Mouse (Mus musculus): Measurements from ENCODE around the gene Kif19a.

The Kif19a gene

DNA sequence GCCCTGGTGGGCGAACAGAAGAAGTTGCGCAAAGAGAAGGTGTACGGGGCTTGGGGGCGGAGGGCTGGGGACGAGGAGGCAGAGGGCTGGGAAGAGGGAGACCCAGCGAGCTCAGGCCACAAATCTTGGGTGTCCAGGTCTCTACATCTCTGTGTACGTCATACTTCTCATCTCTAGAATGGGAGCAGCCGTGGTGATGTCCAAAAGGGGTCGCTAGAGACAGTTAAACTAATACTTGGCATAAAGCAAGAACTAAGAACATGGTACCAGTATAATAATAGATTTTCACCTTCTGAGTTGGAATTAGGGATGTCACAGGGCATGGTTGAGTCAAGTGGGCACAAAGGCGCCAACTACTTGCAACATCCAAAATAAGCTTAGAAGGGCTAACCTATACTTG lies 20.7 kb downstream of the Kif19a start:
- DNase-seq, result peak; percentile 37

DNA sequence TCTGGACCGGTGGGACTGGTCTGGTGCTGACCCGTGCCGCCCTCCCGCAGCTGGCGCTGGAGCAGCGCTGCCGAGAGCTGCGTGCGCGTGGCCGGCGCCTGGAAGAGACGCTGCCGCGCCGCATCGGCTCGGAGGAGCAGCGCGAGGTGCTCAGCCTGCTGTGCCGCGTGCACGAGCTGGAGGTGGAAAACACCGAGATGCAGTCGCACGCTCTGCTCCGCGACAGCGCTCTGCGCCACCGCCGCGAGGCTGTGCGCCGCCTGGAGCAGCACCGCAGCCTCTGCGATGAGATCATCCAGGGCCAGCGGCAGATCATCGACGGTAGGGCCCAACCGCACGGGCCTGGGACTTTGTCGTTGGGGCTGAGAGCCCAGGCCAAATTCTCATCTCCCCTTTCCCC lies 21.1 kb downstream of the Kif19a start:
- peak; percentile 26 for DNase-seq

DNA sequence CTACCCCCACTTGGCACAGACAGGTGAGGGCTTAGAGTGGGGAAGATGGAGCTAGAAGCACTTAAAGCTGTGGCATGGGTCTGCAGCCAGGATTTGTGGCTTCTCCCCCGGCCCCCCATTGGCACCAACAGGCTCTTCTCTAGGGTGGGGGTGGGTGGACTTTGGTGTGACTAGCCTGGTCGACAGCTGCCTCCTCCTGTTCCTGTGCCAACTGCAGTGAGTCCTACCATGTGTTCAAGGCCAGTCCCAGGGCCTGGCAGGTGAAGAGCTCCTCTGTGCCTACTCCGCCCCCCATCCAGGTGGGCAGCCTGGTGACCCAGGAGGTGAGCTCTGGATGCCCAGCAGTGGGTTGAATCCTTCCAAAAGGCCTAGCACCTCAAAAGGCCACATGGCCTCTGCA lies 22.4 kb downstream of the Kif19a start:
- DNase-seq, result peak; percentile 57

DNA sequence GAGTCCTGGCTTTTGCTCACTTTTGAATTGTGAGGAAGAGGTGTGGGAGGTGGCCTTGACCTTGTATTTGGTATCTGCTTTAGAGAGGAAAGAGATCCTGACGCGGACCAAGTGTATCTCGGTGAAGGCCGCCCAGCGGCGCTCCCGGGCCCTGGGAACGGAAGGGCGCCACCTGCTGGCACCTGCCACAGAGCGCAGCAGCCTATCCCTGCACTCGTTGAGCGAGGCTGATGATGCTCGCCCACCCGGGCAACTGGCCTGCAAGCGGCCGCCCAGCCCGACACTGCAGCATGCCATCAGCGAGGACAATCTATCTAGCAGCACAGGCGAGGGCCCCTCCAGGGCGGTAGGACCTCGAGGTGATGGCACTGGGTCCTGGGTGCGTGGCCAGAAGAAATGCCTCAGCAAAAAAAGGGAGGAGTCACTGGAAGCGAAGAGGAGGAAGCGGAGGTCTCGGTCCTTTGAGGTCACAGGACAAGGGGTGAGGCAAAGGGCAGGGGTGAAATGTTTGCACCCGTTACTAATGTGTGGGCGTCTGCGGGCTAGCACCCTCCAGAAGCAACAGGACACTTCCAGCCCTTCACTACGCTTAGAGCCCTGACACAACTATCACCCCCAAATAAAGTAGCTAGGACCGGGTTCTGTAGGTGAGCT lies 24.0 kb downstream of the Kif19a start:
- DNase-seq, result peak; percentile 86

DNA sequence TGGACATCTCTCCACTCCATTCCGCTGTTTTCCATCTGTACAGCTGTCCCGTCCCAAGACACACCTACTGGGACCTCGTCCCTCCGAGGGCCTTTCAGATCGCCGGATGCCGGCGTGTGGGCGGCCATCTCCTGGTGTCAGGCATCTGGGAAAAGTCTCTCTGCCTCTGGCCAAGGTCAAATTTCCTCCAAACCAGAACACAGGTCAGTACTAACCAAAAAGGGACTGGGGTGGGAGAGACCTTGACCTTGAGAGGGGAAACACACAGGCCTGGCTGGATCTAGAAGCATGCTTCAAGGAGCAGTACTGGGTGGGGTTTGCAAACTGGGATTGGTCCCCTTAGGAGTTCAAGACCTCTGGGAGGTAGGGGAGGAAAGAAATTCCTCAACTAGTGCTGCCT lies 24.5 kb downstream of the Kif19a start:
- DNase-seq, result peak; percentile 53

DNA sequence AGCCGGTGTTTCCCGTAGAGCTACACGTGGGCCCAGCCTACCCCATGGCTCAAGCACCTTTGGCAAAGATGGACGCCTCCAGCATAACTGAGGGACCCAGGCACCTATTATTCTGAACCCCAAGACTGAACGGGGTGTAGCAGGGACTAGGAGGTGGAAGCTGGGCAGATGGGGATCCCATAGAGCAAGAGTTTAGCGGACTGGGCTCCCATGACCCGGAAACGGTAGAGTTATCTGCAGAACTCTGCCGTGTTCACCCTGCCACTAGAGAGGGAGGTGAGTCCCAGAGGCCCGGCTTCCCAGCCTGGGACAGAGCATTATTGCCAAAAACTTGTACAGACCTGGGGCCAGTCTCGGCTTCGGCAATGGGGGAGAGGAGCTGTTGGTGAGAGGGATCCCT lies 25.0 kb downstream of the Kif19a start:
- peak; percentile 64 for DNase-seq

DNA sequence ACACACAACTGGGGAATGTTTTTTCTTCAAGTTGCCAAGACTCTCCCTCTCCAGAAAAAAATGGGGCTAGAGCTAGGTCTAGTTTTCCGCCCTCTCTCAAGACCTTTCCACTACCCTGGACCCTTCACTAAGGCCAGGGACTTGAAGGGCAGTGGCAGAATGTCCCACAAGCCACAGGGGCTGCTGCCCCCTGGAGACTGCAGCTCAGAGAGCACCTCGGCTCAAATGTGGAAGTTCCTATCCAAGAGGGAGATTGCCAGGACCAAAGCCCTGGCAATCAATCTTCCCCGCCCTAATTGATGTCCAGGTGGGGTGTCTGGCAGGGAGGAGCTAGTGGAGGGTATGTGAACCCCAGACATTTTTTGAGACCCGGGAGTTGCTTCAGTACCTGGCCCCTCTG lies 25.7 kb downstream of the Kif19a start:
- peak; percentile 58 for DNase-seq

DNA sequence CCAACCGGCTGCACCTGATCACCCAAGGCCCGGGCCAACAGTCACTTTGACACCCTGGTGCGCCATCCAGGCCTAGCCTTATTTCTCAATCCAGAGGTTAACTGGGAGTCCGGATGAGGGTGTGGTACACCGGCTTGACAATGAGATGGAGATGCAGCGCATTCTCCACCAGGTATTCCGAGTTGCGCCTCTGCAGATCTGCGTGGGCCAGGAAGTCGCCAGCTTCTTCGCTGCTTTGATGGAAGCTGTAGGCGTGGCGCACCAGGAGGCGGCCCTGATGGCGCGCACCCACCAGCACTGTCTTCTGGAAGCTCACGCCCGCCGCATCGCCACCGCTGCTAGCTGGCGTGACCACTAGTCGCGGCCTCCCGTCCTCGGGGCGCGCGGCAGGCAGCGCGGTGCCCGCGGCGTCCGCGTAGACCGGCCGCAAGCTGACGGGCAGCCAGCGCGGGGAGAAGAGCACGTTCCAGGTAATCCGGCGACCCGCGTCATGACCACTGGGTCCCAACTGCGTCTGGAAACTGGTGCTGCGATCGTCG lies 26.2 kb downstream of the Kif19a start:
- peak; percentile 70 for DNase-seq

DNA sequence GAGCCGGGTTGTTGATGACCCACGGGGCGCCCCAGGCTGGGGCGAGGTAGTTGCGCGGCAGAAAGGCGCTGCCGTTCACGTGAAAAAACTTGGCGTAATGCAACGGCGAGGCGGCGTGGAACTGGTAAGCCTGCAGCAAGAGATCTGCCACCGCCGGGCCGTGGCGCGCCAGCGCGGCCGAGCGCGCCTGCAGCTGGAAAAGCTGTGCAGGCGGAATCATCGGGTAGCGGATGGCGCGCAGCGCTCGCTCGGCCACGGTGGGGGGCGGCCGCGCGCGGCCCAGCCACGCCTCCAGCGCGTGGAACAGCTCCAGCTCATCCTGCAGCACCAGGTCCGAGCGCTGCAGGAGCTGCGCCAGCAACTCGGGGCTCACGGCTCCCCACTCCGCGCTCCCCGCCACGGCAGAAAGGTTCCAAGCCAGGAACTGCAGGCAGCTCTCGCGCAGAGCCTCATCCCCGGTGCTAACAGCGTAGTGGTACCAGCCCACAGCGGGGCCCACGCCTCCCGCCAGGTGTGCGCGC lies 26.8 kb downstream of the Kif19a start:
- DNase-seq, result peak; percentile 85

DNA sequence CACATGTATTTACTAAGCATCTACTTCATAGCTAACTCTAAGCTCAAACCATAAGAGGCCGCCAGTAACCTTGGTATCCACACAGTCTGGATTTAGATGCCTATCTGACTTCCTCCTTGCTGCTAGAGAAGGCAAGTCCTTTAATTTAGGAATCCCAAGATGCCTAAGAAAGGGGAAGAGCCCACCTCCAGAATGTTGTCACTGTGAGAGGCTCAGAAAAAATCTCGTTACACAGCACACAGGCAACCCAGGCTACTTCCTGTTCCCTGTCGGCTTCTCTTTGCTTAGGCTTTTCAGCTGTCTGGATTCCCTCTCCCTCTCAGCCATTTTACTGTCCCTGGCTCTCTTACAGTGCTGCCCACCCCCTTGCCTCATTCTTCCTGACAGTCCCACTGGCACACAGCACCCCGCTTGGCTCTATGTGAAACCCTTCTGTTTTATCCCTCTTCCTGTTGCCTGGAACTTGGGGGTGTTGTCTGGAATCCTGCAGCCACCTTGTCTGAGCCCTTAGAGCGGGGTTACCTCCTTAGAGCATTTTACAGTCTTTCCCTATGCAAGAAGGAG lies 27.8 kb downstream of the Kif19a start:
- peak; percentile 49 for DNase-seq

DNA sequence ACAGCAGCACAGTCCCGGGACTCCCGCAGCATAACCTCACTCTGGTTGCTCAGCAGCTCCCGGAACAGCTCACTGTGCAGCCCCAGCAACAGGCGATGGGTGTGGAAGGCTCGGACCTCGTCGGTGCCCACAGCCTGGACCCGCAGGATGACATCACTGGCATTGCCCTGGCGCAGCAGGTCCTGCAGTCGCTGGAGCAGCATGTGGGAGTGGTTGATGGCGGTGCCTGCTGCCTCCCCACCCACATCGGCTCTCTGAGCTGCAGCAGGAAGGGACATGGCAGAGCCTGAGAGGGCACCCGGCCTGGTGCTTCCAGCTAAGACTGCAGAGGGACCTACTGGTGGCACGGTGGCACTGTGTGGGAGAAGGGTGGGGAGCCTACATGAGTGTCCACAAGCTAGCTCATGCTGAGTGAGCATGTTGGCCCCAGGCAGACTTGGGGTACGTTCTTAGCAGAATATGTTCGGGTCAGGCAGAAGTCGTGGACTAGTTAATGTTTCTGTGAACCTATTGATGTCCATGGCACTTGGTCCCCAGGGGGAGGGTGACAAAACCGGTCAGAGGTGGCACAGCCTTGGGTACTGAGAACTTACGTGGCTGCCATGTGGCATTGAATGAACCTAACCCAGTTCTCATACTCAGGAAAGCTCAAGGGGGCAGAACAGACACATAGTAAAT lies 28.8 kb downstream of the Kif19a start:
- DNase-seq, result peak; percentile 73

DNA sequence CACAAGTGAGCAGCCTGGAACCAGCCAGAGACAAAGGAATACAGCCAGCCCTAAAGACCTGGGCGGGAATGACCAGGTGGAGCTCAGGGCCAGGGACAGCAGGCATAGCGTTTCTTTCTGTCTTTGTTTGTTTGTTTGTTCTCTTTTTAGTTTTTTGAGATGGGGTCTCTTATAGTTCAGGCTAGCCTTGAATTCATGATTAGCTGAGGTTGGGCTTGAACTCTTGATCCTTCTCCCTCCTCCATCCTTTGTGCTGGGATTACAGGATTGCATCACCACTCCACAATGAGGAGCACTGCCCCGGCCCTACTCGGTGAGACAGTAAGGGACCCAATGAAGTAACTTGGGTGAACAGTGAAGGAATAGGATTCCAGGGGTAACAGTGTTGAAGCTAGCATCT lies 29.5 kb downstream of the Kif19a start:
- DNase-seq, result no peak

DNA sequence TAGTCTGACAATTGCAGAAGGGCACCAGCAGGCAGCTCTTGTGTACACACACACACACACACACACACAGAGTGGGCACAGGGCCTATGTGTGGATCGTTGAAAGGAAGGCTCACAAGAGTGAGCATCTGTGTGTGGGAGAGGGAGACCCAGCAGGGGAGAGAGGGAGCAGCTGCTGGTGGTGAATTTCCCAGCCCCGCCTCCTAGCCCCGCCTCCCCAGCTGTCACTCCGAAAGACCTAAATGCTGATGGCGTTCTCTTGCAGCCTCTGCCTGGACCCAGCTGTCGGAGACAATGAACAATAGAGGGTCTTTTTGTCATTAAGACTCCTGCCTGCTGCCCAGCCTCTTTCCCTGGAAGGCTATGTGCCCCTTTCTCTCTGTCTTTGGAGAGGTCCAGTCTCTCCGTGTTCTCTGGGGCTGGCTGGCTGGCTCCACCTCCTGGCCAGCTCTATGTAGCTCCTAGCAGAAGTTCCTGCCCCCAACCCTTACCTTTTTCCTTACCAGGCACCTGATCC lies 30.1 kb downstream of the Kif19a start:
- DNase-seq, result peak; percentile 96

DNA sequence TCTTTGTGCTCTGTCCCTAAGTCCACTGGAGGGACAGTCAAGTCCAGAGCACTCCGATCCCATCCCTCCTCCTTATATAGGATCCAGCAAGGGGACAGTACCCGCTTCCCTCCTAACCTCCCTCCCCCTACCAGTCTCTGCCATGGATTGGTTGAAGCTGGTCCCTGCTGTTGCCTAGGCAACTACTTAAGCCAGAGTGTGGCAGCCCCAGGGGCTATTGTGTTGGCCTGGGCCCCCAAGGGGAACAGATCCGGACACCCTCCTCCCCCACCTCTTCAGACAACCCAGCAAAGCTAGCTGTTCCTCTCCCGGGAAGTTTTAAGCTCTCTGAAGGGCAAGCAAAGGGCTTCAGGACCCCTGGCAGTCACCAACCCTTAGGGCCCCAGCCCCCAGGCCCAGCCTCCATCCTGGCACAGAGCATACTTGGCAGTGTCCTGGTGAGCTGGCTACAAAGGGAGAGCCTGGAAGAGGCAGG lies 30.7 kb downstream of the Kif19a start, which contains the start of gene Btbd17:
Gene Btbd17, minus strand, starts transcription at position 98 of the 475 bp plus-strand sequence.
- DNase-seq, result peak; percentile 81

DNA sequence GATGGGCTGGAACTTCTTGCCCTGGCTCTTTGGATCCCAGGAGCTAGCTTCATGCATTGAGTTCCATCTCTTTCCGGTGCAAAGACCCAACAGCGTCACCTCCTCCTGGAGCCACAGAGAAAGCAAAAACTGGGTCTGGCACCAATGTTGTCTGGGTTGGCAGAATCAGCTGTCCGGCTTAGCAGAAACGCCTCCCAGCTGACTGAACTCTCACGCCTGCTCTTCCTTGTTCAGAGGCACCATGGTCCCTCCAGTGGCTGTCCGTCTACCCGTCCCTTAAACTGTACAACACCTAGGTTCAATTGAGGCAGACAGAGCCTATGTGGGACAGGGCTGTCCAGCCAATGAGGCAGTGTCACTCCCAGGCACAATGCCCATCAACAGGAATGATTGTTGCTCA lies 32.0 kb downstream of the Kif19a start:
- peak; percentile 48 for DNase-seq

DNA sequence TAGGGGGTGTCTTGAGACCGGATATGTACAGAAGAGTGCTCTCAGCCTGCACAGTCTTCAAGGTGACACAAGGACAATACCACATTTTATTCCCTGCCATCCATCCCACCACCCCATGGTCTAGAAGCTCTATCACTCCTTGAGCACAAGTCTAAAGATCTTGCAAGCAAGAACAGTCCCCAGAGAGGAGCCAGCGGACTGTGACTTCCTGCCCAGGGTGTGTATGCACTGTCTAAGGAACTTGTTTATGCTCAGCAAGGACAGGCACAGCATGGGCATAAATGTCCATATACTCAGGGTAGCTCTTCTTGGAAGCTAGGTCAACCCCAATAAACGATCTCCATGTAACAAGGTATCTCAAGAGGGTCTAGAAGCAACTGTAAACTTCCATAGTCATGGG lies 32.8 kb downstream of the Kif19a start:
- DNase-seq, result no peak

DNA sequence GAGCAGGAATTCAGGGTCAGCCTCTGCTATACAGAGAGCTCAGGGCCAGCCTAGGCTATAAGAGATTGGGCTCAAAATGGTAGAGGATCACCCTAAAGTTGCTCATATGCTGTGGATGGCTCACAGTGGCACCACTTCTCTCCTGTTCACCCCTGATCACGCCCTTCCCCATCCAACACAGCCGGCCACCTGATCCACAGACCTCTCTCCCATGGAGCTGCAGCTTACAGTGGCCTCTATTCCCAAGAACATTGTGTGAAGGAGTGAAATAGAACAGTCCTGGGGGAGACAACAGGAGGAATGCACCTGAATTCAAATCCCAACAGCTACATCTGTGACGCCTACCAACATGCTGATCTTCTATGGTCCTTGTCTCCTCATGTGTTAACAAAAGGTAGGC lies 33.4 kb downstream of the Kif19a start, which contains the start of gene Gpr142:
Gene Gpr142, plus strand, starts transcription at position 301 of the 400 bp plus-strand sequence.
- DNase-seq, result no peak

DNA sequence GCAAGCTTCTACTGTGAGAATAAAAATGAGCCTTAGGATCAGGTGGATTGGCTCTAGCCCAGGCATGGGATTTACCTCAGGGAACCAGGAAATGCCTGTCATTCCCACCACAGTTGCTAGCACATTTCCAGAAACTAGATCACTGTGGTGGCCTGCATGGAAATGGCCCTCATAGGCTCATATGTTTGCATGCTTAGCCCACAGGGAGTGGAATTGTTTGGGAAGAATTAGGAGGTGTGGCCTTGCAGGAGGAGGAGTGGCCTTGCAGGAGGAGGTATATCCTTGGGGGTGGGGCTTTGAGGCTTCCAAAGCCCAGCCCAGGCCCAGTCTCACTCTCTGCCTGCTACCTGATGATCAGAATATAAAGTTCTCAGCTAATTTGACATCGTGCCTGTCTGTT lies 36.7 kb downstream of the Kif19a start:
- DNase-seq, result peak; percentile 44

DNA sequence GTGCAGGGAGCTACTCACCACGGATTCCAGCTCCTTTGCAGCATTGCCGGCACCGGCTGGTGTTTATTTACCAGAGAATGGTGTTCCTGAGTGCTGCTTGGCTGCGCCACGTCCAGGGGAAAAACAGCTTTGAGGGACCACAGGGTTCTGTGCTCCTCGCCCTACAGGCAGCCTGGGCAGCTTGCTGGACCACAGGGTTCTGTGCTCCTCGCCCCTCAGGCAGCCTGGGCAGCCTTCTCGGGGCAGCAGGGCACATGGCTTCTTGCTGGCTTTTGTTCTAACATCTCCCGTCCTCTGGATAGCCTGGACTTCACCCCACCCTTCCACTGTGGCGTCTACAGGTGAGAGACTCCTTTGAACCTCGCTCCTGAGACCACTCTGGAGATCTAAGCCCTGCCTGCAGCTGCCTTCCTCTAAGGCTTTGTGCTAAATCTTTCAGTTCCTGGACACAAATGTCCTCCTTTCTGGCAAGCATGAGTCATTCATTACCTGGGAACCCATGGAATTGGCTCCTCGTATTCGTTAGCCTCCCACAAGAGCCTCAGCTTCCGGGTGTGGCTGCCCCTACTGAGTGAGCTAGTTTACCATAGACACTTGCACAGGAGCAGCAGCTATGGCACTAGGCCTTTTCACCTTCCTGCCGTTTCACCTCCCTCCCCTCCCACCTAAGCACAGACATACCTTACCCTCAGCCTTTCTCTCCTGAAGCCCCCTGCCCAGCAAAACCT lies 37.5 kb downstream of the Kif19a start:
- peak; percentile 52 for DNase-seq

DNA sequence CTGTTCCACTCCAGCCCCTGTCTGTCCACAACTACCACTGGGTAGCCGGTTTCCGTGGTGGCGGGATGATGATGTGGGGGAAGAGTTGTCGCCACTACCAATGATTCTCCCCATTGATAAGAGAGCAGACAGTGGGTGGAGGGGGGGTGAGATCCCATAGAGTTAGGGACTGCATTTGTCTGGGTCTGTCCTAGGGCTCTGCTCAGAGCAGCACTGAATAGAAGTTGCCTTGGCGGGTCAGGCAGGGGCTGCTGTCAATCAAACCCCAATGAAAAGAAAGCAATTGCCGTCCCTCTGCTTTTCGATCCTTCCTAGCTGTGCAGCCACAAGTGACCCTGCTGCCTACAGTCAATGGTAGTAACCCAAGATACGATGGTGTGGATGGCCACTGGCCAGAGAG lies 38.8 kb downstream of the Kif19a start:
- peak; percentile 49 for DNase-seq

DNA sequence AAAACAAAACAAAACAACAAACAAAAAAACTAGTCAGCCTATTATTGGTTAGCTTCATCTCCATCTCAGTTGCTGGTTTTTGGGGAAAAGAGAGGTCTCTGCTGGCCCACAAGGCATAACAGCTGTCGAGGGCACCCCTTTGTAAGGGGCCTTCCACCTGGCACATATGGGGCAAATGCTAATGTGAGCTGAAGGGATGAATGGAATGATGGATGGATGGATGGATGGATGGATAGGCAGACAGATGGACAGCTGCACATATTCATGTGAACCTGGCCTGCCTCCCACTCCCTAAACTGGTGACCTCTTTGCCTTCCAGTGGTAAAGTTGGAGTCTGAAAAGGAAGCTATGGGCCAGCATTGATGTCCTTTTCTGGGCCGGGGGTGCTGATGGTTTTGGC lies 41.8 kb downstream of the Kif19a start:
- DNase-seq, result no peak

DNA sequence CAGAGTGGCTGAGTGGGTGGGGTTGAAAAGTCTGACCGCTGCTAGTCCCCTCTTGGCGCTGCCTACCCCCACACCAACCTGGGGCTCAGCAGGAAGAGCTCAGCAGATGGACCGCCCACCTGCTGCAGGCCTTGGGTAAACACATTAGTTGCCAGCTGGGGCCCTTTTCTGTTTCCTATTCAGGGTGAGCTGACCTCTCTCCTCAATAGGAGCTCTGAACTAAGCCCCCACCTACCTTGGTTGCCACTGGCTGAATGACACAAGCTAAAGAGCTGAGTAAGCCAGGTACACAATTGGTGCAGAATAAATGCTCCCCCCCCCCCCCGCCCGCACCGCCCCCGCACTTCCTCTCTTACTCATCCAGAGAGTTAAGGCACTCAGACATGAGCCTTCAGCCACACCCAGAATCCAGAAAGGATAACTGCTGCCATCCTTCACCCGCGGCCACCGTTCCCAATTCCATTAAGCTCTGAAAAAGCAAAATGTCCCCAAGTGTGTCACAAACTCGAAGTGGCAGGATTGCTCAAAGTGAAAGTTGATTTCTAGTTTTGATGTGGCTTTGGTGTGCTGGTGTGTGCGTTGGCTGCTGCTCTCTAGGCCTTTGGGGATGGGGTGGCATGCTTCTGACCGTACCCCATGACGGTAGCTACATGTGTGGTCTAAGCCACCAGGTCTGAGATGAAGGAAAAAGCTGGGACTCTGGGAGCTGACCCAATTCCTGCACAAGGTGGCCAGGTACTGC lies 42.7 kb downstream of the Kif19a start:
- peak; percentile 84 for DNase-seq

Data from cerebellum, adult 11-12 months (tissue).